In the genomic region with DNA sequence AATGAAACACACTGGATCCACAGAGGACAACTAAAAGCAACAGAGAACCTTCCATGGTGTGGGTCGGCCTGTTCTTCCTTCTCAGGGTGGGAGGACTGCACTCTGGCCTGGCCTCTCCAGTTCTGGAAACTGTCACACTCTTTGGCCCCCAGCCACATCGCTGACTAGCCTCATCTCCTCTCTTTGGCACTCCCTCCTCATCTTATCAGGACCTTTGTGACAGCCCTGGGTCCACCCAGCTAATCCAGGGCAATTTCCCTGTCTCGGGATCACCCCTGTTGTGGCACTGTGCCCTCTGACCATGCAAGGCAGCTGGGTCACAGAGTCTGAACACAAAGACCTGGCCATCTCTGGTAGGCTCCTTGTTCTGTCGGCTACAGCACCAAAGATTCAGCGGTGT, we compare ENCODE assay signal across 17 mouse cellular contexts. TPM values are rescaled to one million over a fixed set of nuclear protein-coding genes. Genes with fewer than 3 reads are reported as not detected.
DNase-seq lines count a peak whose midpoint lies in the region; ATAC-seq and TF ChIP-seq lines count a peak whose summit lies in the region.
"Had no signal": no experiment of that assay in that cellular context is flagged by ENCODE, and none has a peak within 500 bp of the region (broad histone marks: within the 10 kb centered on the region; RNA-seq: fewer than 3 reads in every experiment).

No protein-coding gene starts in this region.

- H3K9ac ChIP-seq in stomach, postnatal 0 days (ENCODE audit: low read length) = no peak overlapping the region
- H3K9ac ChIP-seq: hindbrain, embryonic 14.5 days; liver, embryonic 15.5 days; midbrain, embryonic 13.5 days had no signal

- H3K4me1 ChIP-seq in stomach, postnatal 0 days (replicated peaks; ENCODE audit: control insufficient read depth, insufficient read depth) = peaks cover 4% of the 10 kb centered on the region; the same call in 1 of the 2 replicates

- peak; percentile 72 for ATAC-seq in stomach, postnatal 0 days (ENCODE audit: low FRiP score, low TSS enrichment)
- ATAC-seq in frontal cortex, adult (ENCODE audit: low TSS enrichment) = no peak
- ATAC-seq in granulocyte monocyte progenitor cell, adult 5-6 weeks (replicated peaks; ENCODE audit: poor library complexity, severe bottlenecking) = no peak
- ATAC-seq: forebrain, embryonic 16.5 days; midbrain, embryonic 13.5 days; Patski had no signal

- no peak overlapping the region for H3K4me2 ChIP-seq in stomach, postnatal 0 days (replicated peaks; ENCODE audit: low read depth)
- H3K4me2 ChIP-seq: hindbrain, embryonic 14.5 days; liver, embryonic 15.5 days; midbrain, embryonic 13.5 days had no signal

- no peak for TF ChIP-seq EP300 in stomach, postnatal 0 days (optimal IDR thresholded peaks at IDR 0.05)

- intact Hi-C loops in heart, postnatal 36 days (cut with DNase I) = no loop called here

- peak overlapping the region; percentile 14; the same call in 1 of the 2 replicates for H3K27ac ChIP-seq in layer of hippocampus, adult 2 months
- no peak overlapping the region; the same call in 1 of the 2 replicates for H3K27ac ChIP-seq in stomach, postnatal 0 days (replicated peaks)
- H3K27ac ChIP-seq: hindbrain, embryonic 14.5 days; kidney, postnatal 0 days; limb, embryonic 10.5 days; liver, embryonic 15.5 days; midbrain, embryonic 13.5 days had no signal

- no peak overlapping the region for H3K4me3 ChIP-seq in layer of hippocampus, adult 2 months
- no peak overlapping the region for H3K4me3 ChIP-seq in stomach, postnatal 0 days (ENCODE audit: low read depth, low read length)
- H3K4me3 ChIP-seq: limb, embryonic 10.5 days; liver, embryonic 15.5 days; midbrain, embryonic 13.5 days had no signal

- peak; percentile 86 for DNase-seq in adrenal gland, adult 2 months
- DNase-seq in adrenal gland, adult 8-10 months = no peak
- no peak for DNase-seq in layer of hippocampus, adult 2 months (ENCODE audit: low spot score in 2 of 2)
- DNase-seq in layer of hippocampus, adult 9-11 months = no peak
- DNase-seq in heart, postnatal 36 days = peak; percentile 55
- peak; percentile 47 for DNase-seq in stomach, postnatal 0 days (ENCODE audit: low spot score)
- DNase-seq: layer of hippocampus, postnatal 36 days; right cerebral cortex, postnatal 14 days had no signal

- H3K27me3 ChIP-seq in stomach, postnatal 0 days (ENCODE audit: control insufficient read depth, insufficient read depth, low read length) = no peaks in the 10 kb centered on the region
- H3K27me3 ChIP-seq: liver, embryonic 15.5 days; midbrain, embryonic 13.5 days; Patski had no signal

- no peaks in the 10 kb centered on the region for H3K36me3 ChIP-seq in stomach, postnatal 0 days (ENCODE audit: control insufficient read depth, insufficient read depth, low read length)
- H3K36me3 ChIP-seq: limb, embryonic 10.5 days; liver, embryonic 15.5 days; midbrain, embryonic 13.5 days had no signal

- TF ChIP-seq CTCF in layer of hippocampus, adult 2 months (conservative IDR thresholded peaks at IDR 0.05) = no peak
- no peak for TF ChIP-seq CTCF in stomach, postnatal 0 days (IDR thresholded peaks at IDR 0.05; ENCODE audit: low read depth)

- H3K9me3 ChIP-seq in stomach, postnatal 0 days (ENCODE audit: control insufficient read depth, low read length) = no peaks in the 10 kb centered on the region
- H3K9me3 ChIP-seq: limb, embryonic 10.5 days; liver, embryonic 15.5 days; midbrain, embryonic 13.5 days had no signal

- WGBS in stomach, postnatal 0 days = 68% methylated on average over 5 of the region's 5 CpGs

RNA-seq across cellular contexts. Expression of a gene that starts 22.6 kb away (rescaled TPM):
- total RNA-seq in adrenal gland, adult 2 months (2021) = 10 to 100 TPM; 54.9 to 99.2 TPM
- polyA plus RNA-seq in adrenal gland, adult 2 months (2012; rRNA removed) = 50.8 and 70.9 TPM in 2 replicates
- total RNA-seq in adrenal gland, adult 8-10 months (2022) = 100 to 1,000 TPM in 2 of 4 experiments, 10 to 100 TPM in 2; 49.2 to 139 (median 86.7) TPM
- total RNA-seq in layer of hippocampus, adult 2 months (2021) = 10 to 100 TPM; 66.6 to 76.8 TPM
- total RNA-seq in heart, postnatal 36 days (2021) = 1 to 10 TPM; 6.8 to 8.8 TPM
- 21.5 and 26.7 TPM in 2 replicates for polyA plus RNA-seq in stomach, postnatal 0 days (2015; fragmentation: Nextera tagmentation; extraction: Ambion mirVana)
- 19.1 and 26.0 TPM in 2 replicates for total RNA-seq in granulocyte monocyte progenitor cell, adult 5-6 weeks (2014; fragmentation: Nextera tagmentation)
- total RNA-seq in granulocyte monocyte progenitor cell, adult 5-6 weeks (2017) = 13.0 and 16.4 TPM in 2 replicates

Comparison
In these comparisons a context has a peak if more than half of its experiments do, and no peak if none do; other contexts are left out.
1. DNase-seq: peak in adrenal gland, adult 2 months (single experiment), heart, postnatal 36 days (2 of 2) and stomach, postnatal 0 days (single experiment); none in adrenal gland, adult 8-10 months (single experiment), layer of hippocampus, adult 2 months (0 of 2) and layer of hippocampus, adult 9-11 months (single experiment).